Mouse (Mus musculus): ENCODE data around the gene Phlda1. TPM values are rescaled to one million over a fixed set of nuclear protein-coding genes. Genes with fewer than 3 reads are reported as not detected.

Gene Phlda1
- polyA plus RNA-seq, 1 experiment from 2014 or later: 4.4 TPM

DNA sequence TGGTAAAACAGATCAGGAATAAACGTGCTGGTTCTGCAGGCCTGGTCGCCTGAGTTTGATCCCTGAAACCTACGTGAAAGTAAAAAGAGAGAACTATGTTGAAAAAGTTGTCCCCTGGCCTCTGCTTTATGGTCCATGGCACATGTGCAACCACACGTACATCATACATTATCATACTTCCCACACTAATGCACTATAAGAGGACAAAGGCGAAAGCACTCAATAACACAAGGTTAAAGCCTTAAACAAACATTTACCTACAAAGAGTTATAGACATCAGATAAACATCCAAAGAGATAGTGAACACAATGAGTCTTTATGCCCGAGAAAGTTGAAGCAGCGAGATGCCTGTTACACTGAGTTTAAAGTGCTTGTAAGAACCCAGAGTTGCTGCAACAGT, 24.3 kb downstream of the Phlda1 start:
- WGBS (ENCODE audit: insufficient replicate concordance): 63% methylated on average over 7 of the region's 7 CpGs
- H3K4me2 ChIP-seq: no peak overlapping the region
- H3K9ac ChIP-seq: no peak overlapping the region
- no peaks in the 10 kb centered on the region for H3K36me3 ChIP-seq
- no peaks in the 10 kb centered on the region for H3K27me3 ChIP-seq
- no peak for DNase-seq
- H3K9me3 ChIP-seq (replicated peaks): no peaks in the 10 kb centered on the region
- H3K4me1 ChIP-seq (replicated peaks): peaks cover 4% of the 10 kb centered on the region
- ATAC-seq (ENCODE audit: low read depth): no peak
- H3K27ac ChIP-seq: no peak overlapping the region
- no peak overlapping the region for H3K4me3 ChIP-seq (replicated peaks)

DNA sequence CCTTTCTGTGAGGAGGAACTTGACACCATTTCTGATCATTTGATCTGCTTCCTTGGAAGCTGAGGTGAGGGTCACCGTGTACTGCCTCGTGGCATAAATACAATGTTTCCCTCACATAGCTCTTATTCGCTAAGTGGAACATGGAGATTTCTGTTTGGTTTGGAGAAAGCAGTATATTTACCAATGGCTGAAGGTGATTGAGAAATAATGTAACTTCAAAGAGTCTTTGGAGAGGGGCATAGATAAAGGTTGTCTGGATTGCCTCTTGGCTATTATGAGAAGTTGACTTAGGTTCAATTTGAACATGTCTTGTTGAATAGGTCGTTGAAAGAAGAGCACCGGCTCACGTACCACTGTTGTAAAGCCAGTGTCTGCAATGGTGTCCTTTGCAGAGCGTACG, 28.6 kb downstream of the Phlda1 start:
- no peak overlapping the region for H3K27ac ChIP-seq
- no peak for ATAC-seq (ENCODE audit: low read depth)
- no peaks in the 10 kb centered on the region for H3K36me3 ChIP-seq
- WGBS (ENCODE audit: insufficient replicate concordance): 74% methylated on average over 8 of the region's 8 CpGs
- H3K9ac ChIP-seq: no peak overlapping the region
- H3K4me1 ChIP-seq (replicated peaks): peaks cover 8% of the 10 kb centered on the region
- H3K27me3 ChIP-seq: no peaks in the 10 kb centered on the region
- H3K9me3 ChIP-seq (replicated peaks): no peaks in the 10 kb centered on the region
- no peak overlapping the region for H3K4me2 ChIP-seq
- no peak overlapping the region for H3K4me3 ChIP-seq (replicated peaks)
- DNase-seq: no peak

- Histone ChIP-seq H3K4me3 (replicated peaks) (no peak overlapping the region), H3K27ac (no peak overlapping the region), H3K9me3 (replicated peaks) (no peaks in the 10 kb centered on the region), H3K9ac (no peak overlapping the region), H3K36me3 (no peaks in the 10 kb centered on the region), H3K4me2 (no peak overlapping the region), H3K4me1 (replicated peaks) (peaks cover 10% of the 10 kb centered on the region), H3K27me3 (no peaks in the 10 kb centered on the region)
- WGBS (ENCODE audit: insufficient replicate concordance): 82% methylated on average over 19 of the region's 19 CpGs
- ATAC-seq (ENCODE audit: low read depth) (no peak), DNase-seq (no peak)
These were observed 31.3 kb downstream of the Phlda1 start for GRCm38 (mm10) chr10:111537410-111537809.

DNA sequence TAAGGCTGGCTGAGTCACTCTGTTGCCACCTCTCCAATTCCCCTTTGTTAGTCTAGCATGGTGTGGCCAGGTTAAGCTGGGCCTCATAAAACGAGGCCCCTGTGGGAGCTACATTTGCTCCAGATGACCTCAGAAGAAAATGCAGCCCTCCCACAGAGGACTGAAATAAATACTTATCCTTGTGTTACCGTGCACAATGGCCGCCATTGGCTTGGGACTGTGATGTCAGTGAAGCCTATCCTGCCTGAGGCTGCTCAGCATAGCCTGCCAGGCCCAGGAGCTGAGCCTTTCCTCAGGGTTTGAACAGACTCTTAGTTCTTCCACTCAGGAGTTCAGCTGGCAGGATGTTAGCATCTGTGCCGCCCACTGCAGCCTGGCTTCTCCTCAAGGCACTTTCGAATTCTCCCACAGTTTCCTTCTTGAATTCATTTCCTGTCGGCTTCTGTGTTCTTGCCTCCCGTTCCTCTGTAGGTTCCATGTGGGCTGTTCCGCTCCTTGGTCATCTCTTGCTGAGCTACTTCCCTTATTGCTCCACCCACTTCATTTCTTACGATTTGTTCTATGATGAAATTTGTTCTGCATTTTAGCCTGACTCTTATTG, 33.7 kb downstream of the Phlda1 start:
- Histone ChIP-seq H3K27me3 (no peaks in the 10 kb centered on the region), H3K9ac (no peak overlapping the region), H3K4me1 (replicated peaks) (peaks cover 29% of the 10 kb centered on the region), H3K4me2 (0 out of 2 replicates have a peak overlapping the region, but pooled peaks have one; percentile 24), H3K27ac (peak overlapping the region; percentile 61), H3K9me3 (replicated peaks) (no peaks in the 10 kb centered on the region), H3K36me3 (no peaks in the 10 kb centered on the region), H3K4me3 (replicated peaks) (no peak overlapping the region)
- ATAC-seq (ENCODE audit: low read depth) (0 out of 2 replicates have a peak, but pooled peaks have one; percentile 31), DNase-seq (no peak)
- 28% methylated on average over 9 of the region's 9 CpGs for WGBS (ENCODE audit: insufficient replicate concordance)

- no peaks in the 10 kb centered on the region for H3K9me3 ChIP-seq (replicated peaks)
- H3K27ac ChIP-seq: no peak overlapping the region
- H3K4me1 ChIP-seq (replicated peaks): peaks cover 37% of the 10 kb centered on the region
- 84% methylated on average over 9 of the region's 9 CpGs for WGBS (ENCODE audit: insufficient replicate concordance)
- no peak overlapping the region for H3K4me2 ChIP-seq
- no peak for ATAC-seq (ENCODE audit: low read depth)
- H3K27me3 ChIP-seq: no peaks in the 10 kb centered on the region
- H3K4me3 ChIP-seq (replicated peaks): no peak overlapping the region
- no peak for DNase-seq
- H3K36me3 ChIP-seq: no peaks in the 10 kb centered on the region
- H3K9ac ChIP-seq: no peak overlapping the region
These were observed 34.6 kb downstream of the Phlda1 start for GRCm38 (mm10) chr10:111540678-111541077.

DNA sequence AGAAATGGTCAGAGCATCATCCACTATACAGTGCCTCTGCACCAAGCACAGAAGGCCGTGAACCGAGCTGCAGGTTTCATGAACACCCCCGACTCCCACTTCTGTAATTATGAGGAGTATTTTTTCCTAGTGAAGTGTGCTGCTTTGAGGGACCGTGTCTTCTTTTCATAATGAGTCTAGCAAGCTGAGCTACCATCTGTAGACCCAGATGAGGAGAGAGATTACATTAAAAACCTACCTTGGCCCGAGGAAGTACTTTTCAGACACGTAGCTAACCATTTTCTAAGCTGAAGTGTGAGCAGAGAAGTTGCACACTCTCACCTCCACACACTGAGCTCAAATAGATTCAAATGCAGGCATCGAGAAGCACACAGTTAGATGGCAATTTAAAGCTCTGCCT, 37.0 kb downstream of the Phlda1 start:
- ATAC-seq (ENCODE audit: low read depth) (no peak), DNase-seq (no peak)
- H3K4me1 ChIP-seq (replicated peaks): peaks cover 46% of the 10 kb centered on the region
- H3K9me3 ChIP-seq (replicated peaks): no peaks in the 10 kb centered on the region
- H3K36me3 ChIP-seq: no peaks in the 10 kb centered on the region
- no peaks in the 10 kb centered on the region for H3K27me3 ChIP-seq
- 71% methylated on average over 7 of the region's 7 CpGs for WGBS (ENCODE audit: insufficient replicate concordance)
- H3K9ac ChIP-seq: no peak overlapping the region
- no peak overlapping the region for H3K4me2 ChIP-seq
- no peak overlapping the region for H3K4me3 ChIP-seq (replicated peaks)
- no peak overlapping the region for H3K27ac ChIP-seq

- ATAC-seq (ENCODE audit: low read depth) (peak; percentile 66), DNase-seq (no peak)
- Histone ChIP-seq H3K4me2 (no peak overlapping the region), H3K36me3 (no peaks in the 10 kb centered on the region), H3K9me3 (replicated peaks) (no peaks in the 10 kb centered on the region), H3K4me1 (replicated peaks) (peaks cover 46% of the 10 kb centered on the region), H3K9ac (no peak overlapping the region; the same call in 1 of the 2 replicates), H3K27ac (peak overlapping the region; percentile 35; the same call in 1 of the 2 replicates), H3K4me3 (replicated peaks) (no peak overlapping the region), H3K27me3 (no peaks in the 10 kb centered on the region)
- WGBS (ENCODE audit: insufficient replicate concordance): 25% methylated on average over 7 of the region's 7 CpGs
These were observed 37.7 kb downstream of the Phlda1 start for GRCm38 (mm10) chr10:111543781-111544260.

GRCm38 (mm10) chr10:111544311-111544710, 38.2 kb downstream of the Phlda1 start:
- Histone ChIP-seq H3K27ac (no peak overlapping the region), H3K9ac (no peak overlapping the region; the same call in 1 of the 2 replicates), H3K4me2 (no peak overlapping the region), H3K4me1 (replicated peaks) (peaks cover 46% of the 10 kb centered on the region), H3K9me3 (replicated peaks) (no peaks in the 10 kb centered on the region), H3K4me3 (replicated peaks) (no peak overlapping the region), H3K27me3 (no peaks in the 10 kb centered on the region), H3K36me3 (no peaks in the 10 kb centered on the region)
- WGBS (ENCODE audit: insufficient replicate concordance): 61% methylated on average over 4 of the region's 4 CpGs
- DNase-seq: no peak
- ATAC-seq (ENCODE audit: low read depth): no peak

GRCm38 (mm10) chr10:111545648-111546047, 39.6 kb downstream of the Phlda1 start:
- H3K36me3 ChIP-seq: no peaks in the 10 kb centered on the region
- no peaks in the 10 kb centered on the region for H3K27me3 ChIP-seq
- H3K4me2 ChIP-seq: 0 out of 2 replicates have a peak overlapping the region, but pooled peaks have one; percentile 5
- no peak overlapping the region for H3K9ac ChIP-seq
- WGBS (ENCODE audit: insufficient replicate concordance): 10% methylated on average over 4 of the region's 4 CpGs
- no peak overlapping the region for H3K4me3 ChIP-seq (replicated peaks)
- DNase-seq (peak; percentile 21), ATAC-seq (ENCODE audit: low read depth) (peak; percentile 75)
- peaks cover 43% of the 10 kb centered on the region for H3K4me1 ChIP-seq (replicated peaks)
- H3K9me3 ChIP-seq (replicated peaks): no peaks in the 10 kb centered on the region
- no peak overlapping the region for H3K27ac ChIP-seq

DNA sequence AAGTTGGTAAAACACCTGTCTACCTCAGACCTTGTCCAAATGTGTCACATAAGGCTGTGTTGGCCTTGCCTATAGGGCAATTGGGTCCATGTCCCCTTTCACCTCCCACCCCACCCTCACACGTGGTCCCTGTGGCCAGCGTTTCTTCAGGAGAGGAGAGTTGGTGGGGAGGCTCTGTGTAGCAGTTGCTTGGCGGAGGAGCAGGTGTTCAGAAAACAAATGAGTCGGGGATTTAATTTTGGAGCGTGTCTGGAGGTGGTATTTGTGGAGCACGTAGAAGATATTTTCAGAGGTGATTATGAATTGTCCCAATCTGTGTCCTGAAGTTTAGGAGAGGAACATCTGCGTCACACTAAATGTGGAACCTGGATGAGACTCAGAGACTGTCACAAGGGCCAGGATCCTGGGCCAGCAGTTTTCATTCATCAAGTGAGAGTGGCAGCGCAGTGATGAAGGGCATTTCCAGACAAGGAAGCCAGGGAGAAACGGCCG, 41.8 kb downstream of the Phlda1 start:
- no peak for DNase-seq
- no peak overlapping the region for H3K27ac ChIP-seq

GRCm38 (mm10) chr10:111550075-111550695, 44.1 kb downstream of the Phlda1 start:
- H3K36me3 ChIP-seq: no peaks in the 10 kb centered on the region
- H3K27ac ChIP-seq: no peak overlapping the region
- no peak overlapping the region for H3K9ac ChIP-seq
- H3K9me3 ChIP-seq (replicated peaks): no peaks in the 10 kb centered on the region
- H3K4me3 ChIP-seq (replicated peaks): no peak overlapping the region
- DNase-seq (no peak), ATAC-seq (ENCODE audit: low read depth) (no peak)
- 56% methylated on average over 6 of the region's 6 CpGs for WGBS (ENCODE audit: insufficient replicate concordance)
- H3K27me3 ChIP-seq: no peaks in the 10 kb centered on the region
- H3K4me1 ChIP-seq (replicated peaks): peaks cover 17% of the 10 kb centered on the region
- H3K4me2 ChIP-seq: no peak overlapping the region

More for the DNA sequence above, 41.8 kb downstream of the Phlda1 start:
- Histone ChIP-seq H3K9ac (no peak overlapping the region), H3K4me2 (no peak overlapping the region), H3K27me3 (no peaks in the 10 kb centered on the region), H3K9me3 (replicated peaks) (no peaks in the 10 kb centered on the region), H3K4me1 (replicated peaks) (peaks cover 40% of the 10 kb centered on the region), H3K4me3 (replicated peaks) (no peak overlapping the region), H3K36me3 (no peaks in the 10 kb centered on the region)
- no peak for ATAC-seq (ENCODE audit: low read depth)
- WGBS (ENCODE audit: insufficient replicate concordance): 72% methylated on average over 10 of the region's 10 CpGs

Measured in liver, embryonic 13.5 days (tissue).